Mouse (Mus musculus) brain, embryonic 14.5 days (tissue): ENCODE measurements around the gene Aco2. TPM values are rescaled to one million over a fixed set of nuclear protein-coding genes. Genes with fewer than 3 reads are reported as not detected.
"Not testable (repeated sequence)": the region's sequence is repeated elsewhere in the genome, so short reads cannot be mapped to it uniquely, and the experiment has no call there.

ENCODE experiments used
- DNase-seq: peaks from one replicate; pipeline ENCODE4 v3.0.0-alpha.2; 2011; ENCODE audit warnings: low read depth
- CTCF ChIP-seq: fragments of 200-500 bp; IDR thresholded peaks from 2 replicates; pipeline ENCODE4 v1.5.1; 2012; ENCODE audit warnings: inconsistent platforms, mild to moderate bottlenecking, moderate library complexity, borderline replicate concordance; ENCODE audit not compliant: insufficient read depth, insufficient read length; ENCODE audit errors: extremely low read depth
- POLR2A ChIP-seq: fragments of 200-500 bp; IDR thresholded peaks from 2 replicates; pipeline ENCODE4 v1.6.1; 2012; ENCODE audit warnings: mild to moderate bottlenecking, inconsistent platforms, borderline replicate concordance; ENCODE audit not compliant: poor library complexity, insufficient read depth, insufficient read length, severe bottlenecking; ENCODE audit errors: extremely low read depth
- polyA plus RNA-seq: library from polyadenylated mRNA; depleted of rRNA; stranded (reverse); fragments of >200 nt; gene quantifications from 2 replicates; pipeline ENCODE4 v1.2.3, GENCODE M21; 2012

The Aco2 gene
- polyA plus RNA-seq, 1 experiment, result 283 TPM

GRCm38 (mm10) chr15:81889175-81889574, 17.1 kb downstream of the Aco2 start:
- no peak for DNase-seq
- TF ChIP-seq CTCF, result no peak

GRCm38 (mm10) chr15:81891140-81891802, 19.2 kb downstream of the Aco2 start:
- DNase-seq, result no peak
- TF ChIP-seq POLR2A (no peak), CTCF (no peak)

GRCm38 (mm10) chr15:81891822-81892580, 19.9 kb downstream of the Aco2 start:
- no peak for TF ChIP-seq POLR2A
- TF ChIP-seq CTCF, result no peak
- DNase-seq, result no peak

- TF ChIP-seq POLR2A (no peak), CTCF (no peak)
- DNase-seq, result no peak
Observed at GRCm38 (mm10) chr15:81894002-81894401, 21.9 kb downstream of the Aco2 start.

DNA sequence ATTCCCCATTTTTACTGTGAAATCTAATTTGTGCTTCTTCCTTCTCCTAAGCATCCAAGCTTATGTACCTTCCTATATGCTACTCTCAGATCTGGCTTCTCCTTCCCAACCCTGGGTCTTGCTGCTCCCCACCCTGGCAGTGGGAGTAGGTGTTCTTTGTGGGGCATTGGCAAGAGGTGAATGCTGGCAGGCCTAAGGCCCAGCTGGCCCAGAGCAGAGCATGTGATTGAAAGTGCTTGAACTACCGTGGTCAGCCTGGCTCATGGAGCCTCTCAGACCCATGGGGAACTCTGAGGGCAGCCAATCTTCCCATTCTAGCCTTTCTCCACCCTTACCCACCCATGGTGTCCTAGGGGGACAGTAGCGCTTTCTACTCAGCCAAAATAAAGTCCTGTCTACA, 24.3 kb downstream of the Aco2 start:
- no peak for TF ChIP-seq POLR2A
- TF ChIP-seq CTCF, result no peak

DNA sequence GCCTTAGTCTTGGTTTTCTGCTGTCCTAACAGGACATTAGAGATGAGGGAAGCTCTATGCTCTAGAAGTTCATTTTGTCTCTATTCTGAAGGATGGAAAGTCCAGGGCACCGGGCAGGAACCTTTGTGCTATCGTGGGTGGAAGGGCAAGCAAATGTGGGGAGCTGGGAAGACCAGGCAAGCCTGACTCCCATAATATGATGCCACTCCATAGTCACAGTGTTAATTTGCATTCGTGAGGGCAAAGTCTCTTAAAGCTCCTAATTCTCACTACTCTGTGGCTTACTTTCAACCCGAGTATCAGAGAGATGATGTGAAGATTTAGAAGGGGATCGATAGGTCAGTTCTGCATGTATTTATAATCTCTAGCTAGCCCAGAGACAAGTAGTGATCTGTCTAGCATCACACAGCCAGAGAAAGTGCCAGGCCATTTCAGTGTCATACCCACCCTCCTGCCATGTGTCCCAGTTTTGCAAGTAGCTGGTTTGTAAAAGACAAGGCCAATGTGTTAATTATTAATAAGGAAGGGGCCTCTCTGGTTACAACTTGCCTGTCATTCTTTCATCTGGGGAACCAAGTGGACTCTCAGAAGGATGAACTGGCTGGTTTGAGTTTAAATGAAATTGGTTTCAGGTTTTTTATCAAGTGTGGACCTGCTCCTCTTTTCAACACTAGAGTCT, 25.6 kb downstream of the Aco2 start:
- TF ChIP-seq CTCF (no peak), POLR2A (no peak)
- no peak for DNase-seq

More for the DNA sequence above, 24.3 kb downstream of the Aco2 start:
- DNase-seq, result no peak

DNA sequence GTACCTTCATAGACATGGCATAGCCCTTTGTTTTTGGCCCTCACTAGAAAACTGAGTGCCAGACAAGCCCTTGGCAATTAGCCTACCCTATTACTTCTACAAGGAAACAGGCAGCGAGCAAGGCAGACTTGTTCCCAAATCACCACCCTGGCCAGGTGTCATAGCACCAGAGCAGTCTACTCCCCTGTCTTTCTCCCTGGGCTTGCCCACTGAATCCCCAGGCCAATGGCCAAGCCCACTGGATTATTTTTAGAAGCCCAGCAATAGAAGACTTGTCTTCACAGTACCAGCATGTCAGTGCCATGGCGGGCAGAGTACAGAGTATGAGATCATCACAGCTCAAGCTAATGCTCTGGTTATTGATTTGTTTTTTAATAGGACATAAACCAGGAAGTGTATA, 26.6 kb downstream of the Aco2 start:
- no peak for DNase-seq
- TF ChIP-seq POLR2A (no peak), CTCF (no peak)

- TF ChIP-seq CTCF (peak; percentile 70; the same call in 1 of the 2 replicates), POLR2A (no peak)
- DNase-seq, result peak; percentile 72
Observed at GRCm38 (mm10) chr15:81904939-81905338, 32.8 kb downstream of the Aco2 start.

- TF ChIP-seq CTCF, result no peak
- TF ChIP-seq POLR2A, result no peak
- no peak for DNase-seq
Observed at GRCm38 (mm10) chr15:81907953-81908352, 35.8 kb downstream of the Aco2 start.

- not testable (repeated sequence) for DNase-seq
Observed at GRCm38 (mm10) chr15:81908767-81909166, 36.7 kb downstream of the Aco2 start.

DNA sequence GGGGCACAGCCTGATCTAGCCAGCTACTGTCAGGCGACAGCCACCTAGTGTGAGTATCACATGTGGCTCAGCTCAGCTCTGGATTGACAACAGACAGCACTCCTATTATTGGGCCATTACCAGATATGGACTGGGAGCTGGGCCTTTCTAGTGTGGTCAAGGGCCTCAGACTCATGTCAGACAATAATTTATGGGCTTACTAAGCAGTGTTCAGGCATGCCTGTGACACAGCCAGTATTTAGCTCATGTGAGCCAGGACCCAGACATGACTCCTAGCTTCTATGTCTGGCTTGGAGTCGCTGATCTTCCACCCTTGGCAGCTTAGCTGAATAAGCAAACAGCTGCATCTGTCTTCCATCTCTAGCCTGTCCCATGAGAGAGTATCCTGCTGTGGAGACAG, 40.4 kb downstream of the Aco2 start:
- no peak for DNase-seq
- no peak for TF ChIP-seq POLR2A
- no peak for TF ChIP-seq CTCF

GRCm38 (mm10) chr15:81914668-81915067, 42.6 kb downstream of the Aco2 start:
- no peak for DNase-seq
- TF ChIP-seq CTCF, result no peak
- TF ChIP-seq POLR2A, result no peak

DNA sequence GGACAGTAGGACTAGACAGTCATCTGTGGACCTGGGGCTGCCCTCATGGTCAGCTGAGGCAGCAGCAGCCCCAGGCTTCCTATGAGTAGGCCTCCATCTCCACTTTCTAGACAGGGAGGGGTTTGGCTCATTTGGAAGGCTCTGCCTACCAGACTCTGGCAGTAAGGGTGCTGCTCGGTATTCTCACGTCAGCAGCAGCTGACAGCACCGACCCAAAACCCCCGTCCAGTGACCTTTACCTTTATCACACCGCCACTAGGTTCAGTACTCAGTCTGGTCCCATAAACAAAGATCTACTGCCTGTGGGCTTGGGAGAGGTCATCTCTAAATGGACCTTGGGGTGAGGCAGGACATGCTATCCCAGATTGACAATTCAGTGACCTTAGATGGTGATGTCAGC, 43.6 kb downstream of the Aco2 start:
- DNase-seq, result no peak
- TF ChIP-seq CTCF (no peak), POLR2A (no peak)
